Mouse (Mus musculus) cerebellum, postnatal 25 days (tissue): Measurements from ENCODE around the gene Gm21454.
"Not testable (repeated sequence)": the region's sequence is repeated elsewhere in the genome, so short reads cannot be mapped to it uniquely, and the experiment has no call there.

Experiments
- DNase-seq, 2 experiments: peaks; one replicate each; pipeline ENCODE4 v3.0.0; 2021; ENCODE audit warnings: mixed read lengths in 2 of 2

Gene Gm21454

DNA sequence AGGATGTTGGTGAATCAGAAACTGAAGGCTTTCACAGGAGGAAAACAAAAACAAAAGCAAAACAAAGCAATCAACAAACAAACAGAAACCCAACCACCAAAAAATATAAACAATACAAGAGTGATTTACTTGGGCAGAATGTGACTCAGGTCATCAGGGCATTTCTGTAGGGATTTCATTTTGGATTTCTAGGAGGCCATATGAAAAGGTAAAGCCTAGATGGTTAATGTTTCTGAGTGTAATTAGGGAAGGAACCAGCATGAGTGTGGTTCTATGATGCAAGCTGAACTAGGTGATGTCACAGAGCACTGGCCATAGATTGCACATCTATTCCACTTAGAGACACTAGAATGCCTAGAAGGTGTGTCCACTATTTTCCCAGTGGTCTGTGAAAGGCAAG lies at the start of gene Gm21454, which contains the start of gene Gm21440:
Gene Gm21454, plus strand, starts transcription at position 352 of the 400 bp plus-strand sequence.
Gene Gm21440, plus strand, starts transcription at position 301 of the 400 bp plus-strand sequence.
- DNase-seq, result not testable (repeated sequence)

DNA sequence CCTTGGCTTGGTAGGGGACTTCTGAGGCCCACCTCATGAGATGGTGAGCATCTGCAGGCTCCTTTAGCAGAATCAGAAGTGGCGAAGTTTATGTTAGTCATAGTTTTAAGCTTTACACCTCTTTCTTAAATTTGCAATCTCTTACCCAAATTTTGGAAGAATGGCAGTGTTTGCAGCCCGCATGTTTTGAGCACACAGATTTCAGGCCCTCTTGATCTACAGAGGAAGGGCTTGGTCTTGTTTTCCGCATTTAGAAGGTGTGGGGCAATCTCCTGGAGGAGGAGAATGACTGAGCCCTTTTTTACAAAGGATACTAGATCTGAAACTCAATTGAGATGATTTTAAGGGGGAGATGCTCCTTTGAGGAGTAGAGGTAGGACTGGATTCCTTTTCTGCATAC lies 28.4 kb upstream of the Gm21454 start, which contains the start of gene Gm21828:
Gene Gm21828, minus strand, starts transcription at position 101 of the 400 bp plus-strand sequence.
- not testable (repeated sequence) for DNase-seq

DNA sequence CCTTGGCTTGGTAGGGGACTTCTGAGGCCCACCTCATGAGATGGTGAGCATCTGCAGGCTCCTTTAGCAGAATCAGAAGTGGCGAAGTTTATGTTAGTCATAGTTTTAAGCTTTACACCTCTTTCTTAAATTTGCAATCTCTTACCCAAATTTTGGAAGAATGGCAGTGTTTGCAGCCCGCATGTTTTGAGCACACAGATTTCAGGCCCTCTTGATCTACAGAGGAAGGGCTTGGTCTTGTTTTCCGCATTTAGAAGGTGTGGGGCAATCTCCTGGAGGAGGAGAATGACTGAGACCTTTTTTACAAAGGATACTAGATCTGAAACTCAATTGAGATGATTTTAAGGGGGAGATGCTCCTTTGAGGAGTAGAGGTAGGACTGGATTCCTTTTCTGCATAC lies 96.7 kb downstream of the Gm21454 start, which contains the start of gene Gm21725:
Gene Gm21725, minus strand, starts transcription at position 101 of the 400 bp plus-strand sequence.
- not testable (repeated sequence) for DNase-seq
